Mouse (Mus musculus): ENCODE results near the gene Ak1. TPM values are rescaled to one million over a fixed set of nuclear protein-coding genes. Genes with fewer than 3 reads are reported as not detected.

Ak1 gene
- polyA plus RNA-seq, 1 experiment from 2014 or later = 79.6 TPM

- H3K4me1 ChIP-seq = no peaks in the 10 kb centered on the region
- no peak overlapping the region for H3K9ac ChIP-seq (replicated peaks)
- no peaks in the 10 kb centered on the region for H3K36me3 ChIP-seq
- H3K27me3 ChIP-seq = no peaks in the 10 kb centered on the region
- WGBS = 64% methylated on average over 7 of the region's 7 CpGs
- no peak overlapping the region for H3K27ac ChIP-seq (replicated peaks)
- H3K4me2 ChIP-seq (replicated peaks) = no peak overlapping the region
- H3K4me3 ChIP-seq = no peak overlapping the region
- ATAC-seq (replicated peaks) = no peak
- H3K9me3 ChIP-seq = no peaks in the 10 kb centered on the region
Observed at GRCm38 (mm10) chr2:32668176-32668575, 46.6 kb downstream of the Ak1 start.

- Histone ChIP-seq H3K4me3 (no peak overlapping the region), H3K36me3 (no peaks in the 10 kb centered on the region), H3K9ac (replicated peaks) (no peak overlapping the region), H3K4me1 (no peaks in the 10 kb centered on the region), H3K27me3 (no peaks in the 10 kb centered on the region), H3K27ac (replicated peaks) (no peak overlapping the region), H3K9me3 (no peaks in the 10 kb centered on the region), H3K4me2 (replicated peaks) (no peak overlapping the region)
- WGBS = 83% methylated on average over 3 of the region's 3 CpGs
- no peak for ATAC-seq (replicated peaks)
Observed at GRCm38 (mm10) chr2:32669876-32670275, 48.3 kb downstream of the Ak1 start.

DNA sequence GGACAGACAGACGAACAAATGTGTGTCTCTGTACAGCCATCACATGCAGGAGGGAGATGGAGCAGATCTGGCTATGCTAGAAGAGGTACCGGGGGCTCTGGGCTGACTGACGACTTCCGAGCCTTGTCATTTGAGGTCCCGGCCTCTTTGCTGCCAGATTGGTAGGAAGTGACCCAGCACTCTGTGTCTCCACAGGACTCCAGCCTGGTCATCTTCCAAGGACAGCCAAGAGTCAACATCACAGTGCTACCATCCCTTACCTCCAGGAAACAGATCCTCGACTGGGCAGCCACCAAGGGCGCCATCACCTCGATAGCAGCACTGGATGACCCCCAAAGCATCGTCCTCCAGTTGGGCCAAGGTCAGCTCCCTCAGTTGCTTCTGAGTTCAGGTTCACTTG, 49.6 kb downstream of the Ak1 start:
- Histone ChIP-seq H3K27ac (replicated peaks) (no peak overlapping the region), H3K27me3 (no peaks in the 10 kb centered on the region), H3K4me3 (no peak overlapping the region), H3K36me3 (no peaks in the 10 kb centered on the region), H3K9ac (replicated peaks) (no peak overlapping the region), H3K4me1 (no peaks in the 10 kb centered on the region), H3K9me3 (no peaks in the 10 kb centered on the region), H3K4me2 (replicated peaks) (no peak overlapping the region)
- no peak for ATAC-seq (replicated peaks)
- WGBS = 89% methylated on average over 9 of the region's 9 CpGs

- H3K27me3 ChIP-seq = no peaks in the 10 kb centered on the region
- no peak overlapping the region for H3K4me2 ChIP-seq (replicated peaks)
- ATAC-seq (replicated peaks) = no peak
- WGBS = 71% methylated on average over 9 of the region's 9 CpGs
- H3K9ac ChIP-seq (replicated peaks) = no peak overlapping the region
- no peaks in the 10 kb centered on the region for H3K36me3 ChIP-seq
- H3K9me3 ChIP-seq = no peaks in the 10 kb centered on the region
- no peak overlapping the region for H3K4me3 ChIP-seq
- H3K27ac ChIP-seq (replicated peaks) = no peak overlapping the region
- no peaks in the 10 kb centered on the region for H3K4me1 ChIP-seq
Observed at GRCm38 (mm10) chr2:32671907-32672595, 50.5 kb downstream of the Ak1 start.

- Histone ChIP-seq H3K27ac (replicated peaks) (no peak overlapping the region), H3K4me3 (no peak overlapping the region), H3K9ac (replicated peaks) (no peak overlapping the region), H3K4me2 (replicated peaks) (no peak overlapping the region), H3K27me3 (no peaks in the 10 kb centered on the region), H3K4me1 (no peaks in the 10 kb centered on the region), H3K9me3 (no peaks in the 10 kb centered on the region), H3K36me3 (no peaks in the 10 kb centered on the region)
- no peak for ATAC-seq (replicated peaks)
- WGBS = 82% methylated on average over 16 of the region's 16 CpGs
Observed at GRCm38 (mm10) chr2:32673176-32673917, 51.8 kb downstream of the Ak1 start.

GRCm38 (mm10) chr2:32676821-32677220, 55.3 kb downstream of the Ak1 start:
- Histone ChIP-seq H3K27me3 (no peaks in the 10 kb centered on the region), H3K4me2 (replicated peaks) (no peak overlapping the region), H3K36me3 (no peaks in the 10 kb centered on the region), H3K4me1 (no peaks in the 10 kb centered on the region), H3K9me3 (no peaks in the 10 kb centered on the region), H3K27ac (replicated peaks) (no peak overlapping the region), H3K9ac (replicated peaks) (no peak overlapping the region), H3K4me3 (no peak overlapping the region)
- 86% methylated on average over 3 of the region's 3 CpGs for WGBS
- no peak for ATAC-seq (replicated peaks)

- Histone ChIP-seq H3K4me3 (no peak overlapping the region), H3K4me2 (replicated peaks) (no peak overlapping the region), H3K27me3 (no peaks in the 10 kb centered on the region), H3K36me3 (no peaks in the 10 kb centered on the region), H3K4me1 (no peaks in the 10 kb centered on the region), H3K27ac (replicated peaks) (no peak overlapping the region), H3K9me3 (no peaks in the 10 kb centered on the region), H3K9ac (replicated peaks) (no peak overlapping the region)
- no peak for ATAC-seq (replicated peaks)
- 96% methylated on average over 7 of the region's 7 CpGs for WGBS
Observed at GRCm38 (mm10) chr2:32677683-32678082, 56.1 kb downstream of the Ak1 start.

DNA sequence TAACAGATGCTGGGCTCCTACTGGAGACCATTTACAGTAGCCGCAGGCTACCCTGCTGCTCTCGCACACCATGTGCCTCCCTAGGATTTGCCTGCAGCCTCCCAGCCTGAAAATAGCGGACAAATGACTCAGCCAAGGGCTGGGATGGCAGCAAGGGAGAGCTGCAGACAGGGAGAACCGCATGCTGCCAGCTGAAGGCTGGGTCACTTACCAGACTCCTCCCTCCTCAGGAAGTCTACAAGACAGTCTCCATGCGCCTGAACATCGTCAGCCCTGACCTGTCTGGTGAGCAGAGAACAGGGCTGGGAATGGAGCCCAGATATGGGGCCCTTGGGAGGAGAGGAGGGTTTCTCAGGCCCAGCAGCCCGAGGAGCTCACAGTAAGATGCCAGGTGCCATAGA, 58.5 kb downstream of the Ak1 start:
- WGBS = 58% methylated on average over 7 of the region's 7 CpGs
- Histone ChIP-seq H3K4me3 (no peak overlapping the region), H3K4me2 (replicated peaks) (no peak overlapping the region), H3K36me3 (peaks cover 16% of the 10 kb centered on the region; the same call in 1 of the 2 replicates), H3K27ac (replicated peaks) (no peak overlapping the region), H3K9ac (replicated peaks) (no peak overlapping the region), H3K4me1 (no peaks in the 10 kb centered on the region), H3K27me3 (no peaks in the 10 kb centered on the region), H3K9me3 (no peaks in the 10 kb centered on the region)
- ATAC-seq (replicated peaks) = no peak

DNA sequence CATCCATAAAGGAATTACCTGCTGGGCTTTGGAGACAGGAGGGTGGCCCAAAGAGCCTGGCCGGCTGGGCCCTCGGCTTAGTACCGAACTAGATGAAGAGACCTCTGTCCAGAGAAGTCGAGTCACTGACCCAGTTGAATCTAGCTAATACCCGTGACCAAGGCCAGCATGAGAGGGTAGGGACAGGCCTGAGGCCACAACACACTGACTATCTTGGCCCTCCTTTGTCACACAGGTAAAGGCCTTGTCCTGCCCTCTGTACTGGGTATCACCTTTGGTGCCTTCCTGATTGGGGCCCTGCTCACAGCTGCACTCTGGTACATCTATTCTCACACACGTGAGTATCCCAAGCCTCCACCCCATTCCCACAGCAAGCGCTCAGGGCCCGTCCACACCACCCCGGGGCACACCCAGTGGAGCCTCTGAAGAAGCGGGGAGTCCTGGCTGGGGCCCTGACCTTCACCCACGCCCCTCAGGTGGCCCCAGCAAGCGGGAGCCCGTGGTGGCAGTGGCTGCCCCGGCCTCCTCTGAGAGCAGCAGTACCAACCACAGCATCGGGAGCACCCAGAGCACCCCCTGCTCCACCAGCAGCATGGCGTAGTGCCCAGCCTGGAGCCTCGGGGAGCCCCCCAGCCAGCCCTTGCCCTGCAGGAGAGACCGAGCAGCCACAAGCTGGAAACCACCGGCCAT, 59.5 kb downstream of the Ak1 start:
- no peaks in the 10 kb centered on the region for H3K27me3 ChIP-seq
- H3K4me3 ChIP-seq = no peak overlapping the region
- no peaks in the 10 kb centered on the region for H3K4me1 ChIP-seq
- no peak overlapping the region for H3K27ac ChIP-seq (replicated peaks)
- 91% methylated on average over 19 of the region's 19 CpGs for WGBS
- H3K9me3 ChIP-seq = no peaks in the 10 kb centered on the region
- ATAC-seq (replicated peaks) = no peak; the same call in 1 of the 2 replicates
- H3K9ac ChIP-seq (replicated peaks) = no peak overlapping the region
- peaks cover 18% of the 10 kb centered on the region; the same call in 1 of the 2 replicates for H3K36me3 ChIP-seq
- H3K4me2 ChIP-seq (replicated peaks) = no peak overlapping the region

DNA sequence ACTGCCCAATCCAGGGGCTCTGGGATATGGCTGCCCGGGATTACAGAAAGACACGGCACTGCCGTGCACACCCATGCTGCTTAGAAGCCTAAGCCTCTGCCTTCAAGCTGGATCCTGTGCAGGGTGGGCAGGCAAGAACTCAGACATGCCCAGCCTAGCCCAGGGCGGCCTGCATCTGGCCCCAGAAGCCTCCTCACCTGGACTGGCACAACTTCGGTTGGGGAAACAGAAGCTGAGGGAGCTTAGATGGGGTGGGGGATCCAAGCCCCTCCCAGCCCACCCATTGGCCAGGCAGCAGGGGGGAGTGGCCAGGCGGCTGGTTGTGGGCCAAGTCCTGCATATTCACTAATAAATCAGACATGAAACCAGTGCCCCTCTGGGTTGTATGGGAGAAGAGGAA, 60.2 kb downstream of the Ak1 start:
- peaks cover 23% of the 10 kb centered on the region; the same call in 1 of the 2 replicates for H3K36me3 ChIP-seq
- ATAC-seq (replicated peaks) = no peak
- no peak overlapping the region for H3K4me2 ChIP-seq (replicated peaks)
- H3K27ac ChIP-seq (replicated peaks) = no peak overlapping the region
- H3K9ac ChIP-seq (replicated peaks) = no peak overlapping the region
- WGBS = 69% methylated on average over 6 of the region's 6 CpGs
- H3K27me3 ChIP-seq = no peaks in the 10 kb centered on the region
- H3K4me1 ChIP-seq = no peaks in the 10 kb centered on the region
- H3K9me3 ChIP-seq = no peaks in the 10 kb centered on the region
- no peak overlapping the region for H3K4me3 ChIP-seq

DNA sequence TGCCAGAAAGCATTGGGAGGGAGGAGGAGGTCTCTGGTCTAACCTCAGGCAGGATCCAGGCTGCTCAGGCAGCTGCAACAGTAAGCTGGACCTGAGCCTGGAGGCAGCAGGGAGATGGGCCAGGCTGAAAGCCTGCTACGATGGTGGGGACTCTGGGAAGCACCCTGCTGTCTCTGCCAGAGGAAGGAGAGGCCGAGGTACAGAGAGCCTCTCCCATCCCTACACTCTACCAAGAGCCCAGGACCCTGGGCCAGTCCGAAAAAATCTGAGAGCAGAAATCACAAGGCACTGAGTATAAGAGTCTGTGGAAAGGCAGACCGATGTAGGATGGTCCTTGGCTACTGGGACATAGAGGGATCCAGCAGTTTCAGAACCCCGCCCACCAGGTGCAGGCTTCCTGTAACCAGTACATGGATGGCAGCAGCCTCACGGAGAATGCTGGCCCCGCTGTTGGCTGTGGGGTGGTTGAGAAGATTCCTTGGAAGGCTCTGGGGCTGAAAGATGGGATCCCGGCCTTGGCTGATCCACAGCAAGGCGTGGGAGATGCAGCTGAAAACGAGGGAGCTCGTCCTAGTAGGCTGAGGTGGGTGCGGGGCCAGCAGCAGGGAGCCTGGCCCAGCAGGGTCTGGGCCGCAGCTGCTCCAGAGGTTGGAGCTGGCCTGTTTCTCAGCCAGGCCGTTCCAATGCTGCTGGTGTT, 61.3 kb downstream of the Ak1 start:
- Histone ChIP-seq H3K27ac (replicated peaks) (no peak overlapping the region), H3K9ac (replicated peaks) (no peak overlapping the region), H3K36me3 (peaks cover 28% of the 10 kb centered on the region; the same call in 1 of the 2 replicates), H3K9me3 (no peaks in the 10 kb centered on the region), H3K4me2 (replicated peaks) (no peak overlapping the region), H3K4me1 (no peaks in the 10 kb centered on the region), H3K4me3 (no peak overlapping the region), H3K27me3 (no peaks in the 10 kb centered on the region)
- WGBS = 78% methylated on average over 14 of the region's 14 CpGs
- no peak for ATAC-seq (replicated peaks)

DNA sequence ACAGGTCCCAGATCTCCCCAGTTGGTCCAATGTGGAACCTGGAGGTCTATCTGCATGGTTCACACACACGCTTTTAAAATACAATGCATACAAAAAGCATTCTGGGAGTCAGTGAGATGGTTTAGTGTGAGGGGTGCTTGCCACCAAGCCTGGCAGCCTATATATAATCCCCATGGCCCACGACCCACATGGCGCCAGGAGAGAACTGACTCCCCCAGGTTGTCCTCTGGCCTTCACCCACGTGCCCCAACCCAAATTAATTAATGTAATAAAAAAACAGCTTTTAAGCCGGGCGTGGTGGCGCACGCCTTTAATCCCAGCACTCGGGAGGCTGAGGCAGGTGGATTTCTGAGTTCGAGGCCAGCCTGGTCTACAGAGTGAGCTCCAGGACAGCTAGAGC, 62.1 kb downstream of the Ak1 start:
- WGBS = 89% methylated on average over 10 of the region's 10 CpGs
- H3K4me3 ChIP-seq = no peak overlapping the region
- peaks cover 28% of the 10 kb centered on the region; the same call in 1 of the 2 replicates for H3K36me3 ChIP-seq
- H3K9ac ChIP-seq (replicated peaks) = no peak overlapping the region
- no peak overlapping the region for H3K4me2 ChIP-seq (replicated peaks)
- H3K4me1 ChIP-seq = no peaks in the 10 kb centered on the region
- H3K27me3 ChIP-seq = no peaks in the 10 kb centered on the region
- no peak for ATAC-seq (replicated peaks)
- H3K27ac ChIP-seq (replicated peaks) = no peak overlapping the region
- no peaks in the 10 kb centered on the region for H3K9me3 ChIP-seq

All from forebrain, embryonic 15.5 days (tissue).